Mouse (Mus musculus) embryonic facial prominence, embryonic 11.5 days (tissue): Measurements from ENCODE around the gene Anapc15. TPM values are rescaled to one million over a fixed set of nuclear protein-coding genes. Genes with fewer than 3 reads are reported as not detected.

ENCODE experiments used
- ATAC-seq: fragments of 200-750 bp; cut with Nextera tagmentation; replicated peaks from 2 replicates; pipeline ENCODE4 v1.8.0; 2017; ENCODE audit warnings: low read depth; ENCODE audit not compliant: insufficient number of reproducible peaks, low FRiP score, low TSS enrichment
- DNase-seq: peaks from one replicate; pipeline ENCODE4 v3.0.0-alpha.2; 2015; ENCODE audit warnings: low spot score
- H3K27ac ChIP-seq: fragments of 300-500 bp; sonication (generic); replicated peaks from 2 replicates; pipeline ENCODE4 v1.5.1; 2014; ENCODE audit warnings: mild to moderate bottlenecking, low read depth, low read length, control low read depth
- H3K27me3 ChIP-seq: fragments of 300-500 bp; sonication (generic); 2 replicates; pipeline ENCODE4 v1.6.1; 2014; ENCODE audit warnings: mild to moderate bottlenecking, low read length, moderate library complexity, mixed read lengths; ENCODE audit not compliant: control insufficient read depth, insufficient read depth
- H3K36me3 ChIP-seq: fragments of 300-500 bp; sonication (generic); replicated peaks from 2 replicates; pipeline ENCODE4 v1.6.1; 2014; ENCODE audit warnings: low read depth, mild to moderate bottlenecking, low read length, moderate library complexity, mixed read lengths; ENCODE audit not compliant: control insufficient read depth, insufficient read depth
- H3K4me1 ChIP-seq: fragments of 300-500 bp; sonication (generic); 2 replicates; pipeline ENCODE4 v1.6.1; 2014; ENCODE audit warnings: low read length, mixed read lengths; ENCODE audit not compliant: control insufficient read depth, insufficient read depth
- H3K4me2 ChIP-seq: fragments of 300-500 bp; sonication (generic); 2 replicates; pipeline ENCODE4 v1.6.1; 2014; ENCODE audit warnings: low read depth, mild to moderate bottlenecking, control low read depth, low read length, moderate library complexity
- H3K4me3 ChIP-seq: fragments of 300-500 bp; sonication (generic); 2 replicates; pipeline ENCODE4 v1.5.1; 2014; ENCODE audit warnings: low read depth, low read length, control low read depth
- H3K9ac ChIP-seq: fragments of 300-500 bp; sonication (generic); replicated peaks from 2 replicates; pipeline ENCODE4 v1.6.1; 2014; ENCODE audit warnings: mild to moderate bottlenecking, control low read depth, low read length
- H3K9me3 ChIP-seq: fragments of 300-500 bp; sonication (generic); replicated peaks from 2 replicates; pipeline ENCODE4 v1.6.1; 2016; ENCODE audit warnings: mild to moderate bottlenecking, low read length, inconsistent platforms, mixed read lengths; ENCODE audit not compliant: control insufficient read depth
- WGBS: fragments of 180-500 bp; shearing (Covaris S2); extraction: QIAGEN DNeasy Blood & Tissue Kit; methylation state at CpG from one replicate; pipeline ENCODE4 v1.1.7; 2014; 5-methylcytosine and 5-hydroxymethylcytosine counted together
- polyA plus RNA-seq: library from polyadenylated mRNA; unstranded; fragments of >200 nt; fragmentation: Nextera tagmentation; extraction: Ambion mirVana; gene quantifications from 2 replicates; pipeline ENCODE4 v1.2.1, GENCODE M21; 2014

The Anapc15 gene
- polyA plus RNA-seq, 1 experiment from 2014 or later: 92.7 TPM

GRCm38 (mm10) chr7:101853816-101854215 is 9.7 kb upstream of the Anapc15 start:
- Histone ChIP-seq H3K27ac (no peak overlapping the region), H3K9ac (no peak overlapping the region), H3K4me1 (no peaks in the 10 kb centered on the region), H3K4me2 (no peak overlapping the region), H3K27me3 (no peaks in the 10 kb centered on the region), H3K9me3 (no peaks in the 10 kb centered on the region), H3K4me3 (no peak overlapping the region), H3K36me3 (no peaks in the 10 kb centered on the region)
- DNase-seq: no peak
- no peak for ATAC-seq
- 84% methylated on average over 2 of the region's 2 CpGs for WGBS

GRCm38 (mm10) chr7:101857094-101857493 is 6.4 kb upstream of the Anapc15 start, which contains the start of gene Folr2:
Gene Folr2 (minus strand): TSS chr7:101857194.
- no peak for ATAC-seq
- no peak for DNase-seq
- Histone ChIP-seq H3K36me3 (no peaks in the 10 kb centered on the region), H3K9me3 (no peaks in the 10 kb centered on the region), H3K27ac (no peak within 1 kb of the TSS), H3K27me3 (no peaks in the 10 kb centered on the region), H3K4me1 (no peaks in the 10 kb centered on the region), H3K4me2 (no peak within 1 kb of the TSS), H3K9ac (no peak within 1 kb of the TSS), H3K4me3 (no peak within 1 kb of the TSS)
- WGBS: 86% methylated on average over 4 of the region's 4 CpGs

GRCm38 (mm10) chr7:101858362-101858761 is 5.2 kb upstream of the Anapc15 start:
- no peaks in the 10 kb centered on the region for H3K4me1 ChIP-seq
- no peak overlapping the region for H3K4me3 ChIP-seq
- no peak for DNase-seq
- H3K27me3 ChIP-seq: no peaks in the 10 kb centered on the region
- ATAC-seq: no peak
- H3K9ac ChIP-seq: no peak overlapping the region
- H3K9me3 ChIP-seq: no peaks in the 10 kb centered on the region
- no peaks in the 10 kb centered on the region for H3K36me3 ChIP-seq
- 81% methylated on average over 9 of the region's 9 CpGs for WGBS
- no peak overlapping the region for H3K4me2 ChIP-seq
- no peak overlapping the region for H3K27ac ChIP-seq

- no peak for DNase-seq
- H3K27ac ChIP-seq: no peak overlapping the region
- no peaks in the 10 kb centered on the region for H3K4me1 ChIP-seq
- H3K4me2 ChIP-seq: no peak overlapping the region
- no peak for ATAC-seq
- no peaks in the 10 kb centered on the region for H3K36me3 ChIP-seq
- no peak overlapping the region for H3K9ac ChIP-seq
- no peaks in the 10 kb centered on the region for H3K9me3 ChIP-seq
- H3K4me3 ChIP-seq: no peak overlapping the region
- H3K27me3 ChIP-seq: no peaks in the 10 kb centered on the region
These were observed 2.5 kb upstream of the Anapc15 start for GRCm38 (mm10) chr7:101860978-101861377.

- 63% methylated on average over 3 of the region's 3 CpGs for WGBS
- DNase-seq (no peak), ATAC-seq (no peak)
- no peaks in the 10 kb centered on the region for H3K4me1 ChIP-seq
- H3K9me3 ChIP-seq: no peaks in the 10 kb centered on the region
- H3K9ac ChIP-seq: no peak overlapping the region
- H3K4me3 ChIP-seq: no peak overlapping the region
- H3K27ac ChIP-seq: no peak overlapping the region
- no peaks in the 10 kb centered on the region for H3K27me3 ChIP-seq
- no peak overlapping the region for H3K4me2 ChIP-seq
- H3K36me3 ChIP-seq: no peaks in the 10 kb centered on the region
These were observed 1.2 kb upstream of the Anapc15 start for GRCm38 (mm10) chr7:101862291-101862690.

GRCm38 (mm10) chr7:101866491-101867265 is 3.2 kb downstream of the Anapc15 start:
- ATAC-seq (no peak), DNase-seq (no peak)
- Histone ChIP-seq H3K9me3 (no peaks in the 10 kb centered on the region), H3K4me3 (no peak overlapping the region), H3K27ac (no peak overlapping the region), H3K4me2 (no peak overlapping the region), H3K4me1 (no peaks in the 10 kb centered on the region), H3K27me3 (no peaks in the 10 kb centered on the region), H3K9ac (no peak overlapping the region), H3K36me3 (no peaks in the 10 kb centered on the region)
- whole genome bisulfite sequencing: 84% methylated on average over 11 of the region's 11 CpGs

GRCm38 (mm10) chr7:101867482-101867881 is 4.0 kb downstream of the Anapc15 start:
- Histone ChIP-seq H3K27ac (no peak overlapping the region), H3K4me2 (no peak overlapping the region), H3K9ac (no peak overlapping the region), H3K27me3 (no peaks in the 10 kb centered on the region), H3K4me1 (no peaks in the 10 kb centered on the region), H3K36me3 (no peaks in the 10 kb centered on the region), H3K4me3 (no peak overlapping the region), H3K9me3 (no peaks in the 10 kb centered on the region)
- WGBS: 93% methylated on average over 4 of the region's 4 CpGs
- ATAC-seq: no peak
- no peak for DNase-seq

- H3K36me3 ChIP-seq: no peaks in the 10 kb centered on the region
- H3K9ac ChIP-seq: no peak overlapping the region; the same call in 1 of the 2 replicates
- H3K4me3 ChIP-seq: no peak overlapping the region
- H3K27ac ChIP-seq: no peak overlapping the region
- DNase-seq (no peak), ATAC-seq (no peak)
- H3K27me3 ChIP-seq: no peaks in the 10 kb centered on the region
- no peaks in the 10 kb centered on the region for H3K9me3 ChIP-seq
- 64% methylated on average over 13 of the region's 13 CpGs for WGBS
- no peak overlapping the region for H3K4me2 ChIP-seq
- no peaks in the 10 kb centered on the region for H3K4me1 ChIP-seq
These were observed 5.0 kb downstream of the Anapc15 start for GRCm38 (mm10) chr7:101868241-101869162.
